Mouse (Mus musculus) midbrain, embryonic 16.5 days (tissue): ENCODE data around the gene Gm45808. TPM values are rescaled to one million over a fixed set of nuclear protein-coding genes. Genes with fewer than 3 reads are reported as not detected.
"Not testable (repeated sequence)": the region's sequence is repeated elsewhere in the genome, so short reads cannot be mapped to it uniquely, and the experiment has no call there.

ENCODE experiments used
- ATAC-seq: fragments of 200-750 bp; cut with Nextera tagmentation; 2 replicates; pipeline ENCODE4 v1.8.0; 2017; ENCODE audit warnings: moderate TSS enrichment
- H3K27ac ChIP-seq: fragments of 300-500 bp; sonication (generic); 2 replicates; pipeline ENCODE4 v1.5.1; 2014; ENCODE audit warnings: mild to moderate bottlenecking, low read length, mixed read lengths
- H3K27me3 ChIP-seq: fragments of 300-500 bp; sonication (generic); 2 replicates; pipeline ENCODE4 v1.6.1; 2014; ENCODE audit warnings: low read depth, low read length, mixed read lengths; ENCODE audit not compliant: control insufficient read depth, insufficient read depth
- H3K36me3 ChIP-seq: fragments of 300-500 bp; sonication (generic); 2 replicates; pipeline ENCODE4 v1.6.1; 2014; ENCODE audit warnings: mild to moderate bottlenecking, low read length, moderate library complexity, mixed read lengths; ENCODE audit not compliant: control insufficient read depth, insufficient read depth
- H3K4me1 ChIP-seq: fragments of 300-500 bp; sonication (generic); 2 replicates; pipeline ENCODE4 v1.6.1; 2014; ENCODE audit warnings: mild to moderate bottlenecking, low read length, mixed read lengths; ENCODE audit not compliant: control insufficient read depth, insufficient read depth
- H3K4me2 ChIP-seq: fragments of 300-500 bp; sonication (generic); 2 replicates; pipeline ENCODE4 v1.6.1; 2014; ENCODE audit warnings: mild to moderate bottlenecking, low read length, mixed read lengths
- H3K4me3 ChIP-seq: fragments of 300-500 bp; sonication (generic); 2 replicates; pipeline ENCODE4 v1.5.1; 2014; ENCODE audit warnings: low read depth, mild to moderate bottlenecking, low read length, moderate library complexity, mixed read lengths
- H3K9ac ChIP-seq: fragments of 300-500 bp; sonication (generic); 2 replicates; pipeline ENCODE4 v1.6.1; 2014; ENCODE audit warnings: low read depth, low read length, mixed read lengths
- H3K9me3 ChIP-seq: fragments of 300-500 bp; sonication (generic); replicated peaks from 2 replicates; pipeline ENCODE4 v1.6.1; 2014; ENCODE audit warnings: mild to moderate bottlenecking, low read length, mixed read lengths; ENCODE audit not compliant: control insufficient read depth, poor library complexity, severe bottlenecking
- WGBS: fragments of 180-500 bp; shearing (Covaris S2); extraction: QIAGEN DNeasy Blood & Tissue Kit; methylation state at CpG from one replicate; pipeline ENCODE4 v1.1.7; 2014; 5-methylcytosine and 5-hydroxymethylcytosine counted together
- polyA plus RNA-seq: library from polyadenylated mRNA; unstranded; fragments of >200 nt; fragmentation: Nextera tagmentation; extraction: Ambion mirVana; gene quantifications from 2 replicates; pipeline ENCODE4 v1.2.1, GENCODE M21; 2015

Gm45808 gene
- polyA plus RNA-seq, 1 experiment from 2014 or later, result not detected

GRCm38 (mm10) chr7:45460377-45460776 is 26.2 kb downstream of the Gm45808 start:
- H3K9me3 ChIP-seq, result no peaks in the 10 kb centered on the region
- H3K27me3 ChIP-seq, result no peaks in the 10 kb centered on the region
- H3K4me3 ChIP-seq, result peak overlapping the region; percentile 59
- 79% methylated on average over 7 of the region's 7 CpGs for WGBS
- H3K9ac ChIP-seq, result peak overlapping the region; percentile 66
- peak overlapping the region; percentile 86 for H3K27ac ChIP-seq
- H3K36me3 ChIP-seq, result peaks cover 34% of the 10 kb centered on the region
- peak overlapping the region; percentile 63 for H3K4me2 ChIP-seq
- H3K4me1 ChIP-seq, result peaks cover 38% of the 10 kb centered on the region
- no peak for ATAC-seq

GRCm38 (mm10) chr7:45459564-45460140 is 27.0 kb downstream of the Gm45808 start, which contains the start of gene Ftl1:
TSS of gene Ftl1 (minus strand) at chr7:45459884.
- H3K27me3 ChIP-seq, result not testable (repeated sequence)
- WGBS, result under 1% methylated on average over 25 of the region's 37 CpGs

GRCm38 (mm10) chr7:45458748-45459563 is 27.7 kb downstream of the Gm45808 start:
- Histone ChIP-seq H3K4me2 (peak overlapping the region; percentile 76), H3K4me3 (peak overlapping the region; percentile 59), H3K27me3 (no peaks in the 10 kb centered on the region), H3K9me3 (no peaks in the 10 kb centered on the region), H3K36me3 (peaks cover 35% of the 10 kb centered on the region), H3K27ac (peak overlapping the region; percentile 89), H3K4me1 (peaks cover 31% of the 10 kb centered on the region), H3K9ac (peak overlapping the region; percentile 88)
- WGBS, result under 1% methylated on average over 42 of the region's 43 CpGs
- peak; percentile 79 for ATAC-seq

More at GRCm38 (mm10) chr7:45459564-45460140, 27.0 kb downstream of the Gm45808 start, which contains the start of gene Ftl1:
- H3K27ac ChIP-seq, result peak within 1 kb of the TSS; percentile 89
- not testable (repeated sequence) for H3K9me3 ChIP-seq
- peaks cover 31% of the 10 kb centered on the region for H3K4me1 ChIP-seq
- H3K4me3 ChIP-seq, result peak within 1 kb of the TSS; percentile 59
- H3K36me3 ChIP-seq, result peaks cover 32% of the 10 kb centered on the region
- H3K4me2 ChIP-seq, result peak within 1 kb of the TSS; percentile 76
- peak; percentile 95 for ATAC-seq
- peak within 1 kb of the TSS; percentile 88 for H3K9ac ChIP-seq

GRCm38 (mm10) chr7:45457204-45458060 is 29.2 kb downstream of the Gm45808 start:
- no peak for ATAC-seq
- peaks cover 28% of the 10 kb centered on the region for H3K36me3 ChIP-seq
- no peaks in the 10 kb centered on the region for H3K27me3 ChIP-seq
- 71% methylated on average over 9 of the region's 10 CpGs for WGBS
- H3K9me3 ChIP-seq, result no peaks in the 10 kb centered on the region
- H3K4me2 ChIP-seq, result peak overlapping the region; percentile 76
- peak overlapping the region; percentile 88 for H3K9ac ChIP-seq
- peaks cover 31% of the 10 kb centered on the region for H3K4me1 ChIP-seq
- H3K4me3 ChIP-seq, result peak overlapping the region; percentile 59
- peak overlapping the region; percentile 89 for H3K27ac ChIP-seq

DNA sequence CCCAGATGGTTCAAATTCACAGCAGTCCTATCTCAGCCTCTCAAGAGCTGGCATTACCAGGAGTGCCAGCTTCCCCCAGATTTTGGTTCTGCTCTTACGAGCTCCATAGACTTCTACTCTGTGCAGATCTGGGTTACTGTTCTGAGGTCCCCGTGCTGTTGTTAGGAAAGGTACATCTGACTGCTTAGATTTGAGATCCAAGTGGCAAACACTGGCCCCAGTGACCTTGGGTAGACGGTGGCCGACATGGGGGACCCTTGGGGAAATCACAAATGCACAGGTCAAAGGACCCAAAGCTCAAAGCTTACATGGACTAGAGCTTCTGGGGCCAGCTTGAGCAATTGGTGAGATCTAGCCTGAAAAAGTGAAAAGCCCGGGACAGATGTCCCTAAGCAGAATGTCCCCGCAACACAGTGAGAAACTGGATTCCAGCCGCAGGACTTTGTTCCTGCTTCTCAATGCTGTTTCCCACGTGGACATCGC is 29.8 kb downstream of the Gm45808 start:
- H3K27ac ChIP-seq, result peak overlapping the region; percentile 64
- peak overlapping the region; percentile 59 for H3K4me3 ChIP-seq
- H3K4me1 ChIP-seq, result peaks cover 29% of the 10 kb centered on the region
- H3K9me3 ChIP-seq, result no peaks in the 10 kb centered on the region
- no peak for ATAC-seq
- 54% methylated on average over 9 of the region's 9 CpGs for WGBS
- H3K36me3 ChIP-seq, result peaks cover 26% of the 10 kb centered on the region
- H3K27me3 ChIP-seq, result no peaks in the 10 kb centered on the region
- peak overlapping the region; percentile 76 for H3K4me2 ChIP-seq
- H3K9ac ChIP-seq, result peak overlapping the region; percentile 88

GRCm38 (mm10) chr7:45455932-45456696 is 30.5 kb downstream of the Gm45808 start:
- H3K27ac ChIP-seq, result no peak overlapping the region
- ATAC-seq, result no peak
- no peak overlapping the region for H3K4me3 ChIP-seq

DNA sequence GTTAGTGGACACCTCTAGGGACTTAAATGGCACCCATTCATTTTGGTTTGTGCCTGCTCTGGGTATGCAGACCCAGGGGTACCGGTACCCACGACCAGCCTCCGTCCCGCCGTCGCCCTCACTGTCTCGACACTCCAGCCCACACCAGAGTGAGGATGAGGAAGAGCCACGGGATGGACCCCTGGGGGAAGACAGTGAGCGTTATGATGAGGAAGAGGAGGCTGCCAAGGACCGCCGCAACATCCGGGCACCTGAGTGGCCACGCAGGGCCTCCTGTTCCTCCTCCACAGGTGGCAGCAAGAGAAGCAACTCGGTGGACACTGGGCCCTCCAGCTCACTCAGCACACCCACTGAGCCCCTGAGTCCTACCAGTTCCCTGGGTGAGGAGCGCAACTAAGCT is 31.6 kb downstream of the Gm45808 start:
- Histone ChIP-seq H3K9me3 (no peaks in the 10 kb centered on the region), H3K4me2 (no peak overlapping the region), H3K9ac (no peak overlapping the region), H3K27me3 (no peaks in the 10 kb centered on the region), H3K36me3 (peaks cover 27% of the 10 kb centered on the region), H3K4me1 (peaks cover 17% of the 10 kb centered on the region), H3K4me3 (no peak overlapping the region), H3K27ac (no peak overlapping the region)
- no peak for ATAC-seq
- WGBS, result 90% methylated on average over 14 of the region's 15 CpGs

More at GRCm38 (mm10) chr7:45455932-45456696, 30.5 kb downstream of the Gm45808 start:
- Histone ChIP-seq H3K4me2 (no peak overlapping the region), H3K4me1 (peaks cover 29% of the 10 kb centered on the region), H3K36me3 (peaks cover 26% of the 10 kb centered on the region), H3K9ac (no peak overlapping the region), H3K9me3 (no peaks in the 10 kb centered on the region), H3K27me3 (no peaks in the 10 kb centered on the region)
- 76% methylated on average over 13 of the region's 13 CpGs for WGBS

DNA sequence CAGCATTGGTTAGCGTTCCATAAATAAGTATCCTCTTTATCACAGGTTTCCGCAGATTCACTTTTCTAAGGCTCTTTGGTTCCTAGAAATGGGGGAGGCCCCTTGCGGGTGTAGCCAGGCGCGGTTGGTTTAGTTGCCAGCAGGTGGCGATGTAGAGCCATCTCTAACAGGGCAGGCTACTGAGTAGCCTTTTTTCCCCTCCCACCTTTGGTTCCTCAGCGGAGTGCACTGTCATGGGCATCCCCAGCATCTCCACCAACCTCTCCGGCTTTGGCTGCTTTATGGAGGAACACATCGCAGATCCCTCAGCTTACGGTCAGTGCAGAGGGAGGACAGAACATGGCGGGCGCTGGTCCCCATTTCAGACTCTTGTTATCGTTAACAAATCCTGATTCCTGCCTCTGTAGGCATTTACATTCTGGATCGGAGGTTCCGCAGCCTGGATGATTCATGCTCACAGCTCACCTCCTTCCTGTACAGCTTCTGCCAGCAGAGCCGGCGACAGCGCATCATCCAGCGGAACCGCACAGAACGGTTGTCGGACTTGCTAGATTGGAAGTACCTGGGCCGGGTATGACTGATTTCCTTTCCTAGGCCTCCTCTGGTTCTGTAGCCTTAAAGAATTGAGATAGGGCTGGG is 35.1 kb downstream of the Gm45808 start:
- Histone ChIP-seq H3K9ac (no peak overlapping the region), H3K27me3 (no peaks in the 10 kb centered on the region), H3K27ac (no peak overlapping the region), H3K4me3 (no peak overlapping the region), H3K9me3 (no peaks in the 10 kb centered on the region), H3K4me2 (no peak overlapping the region), H3K36me3 (peaks cover 14% of the 10 kb centered on the region), H3K4me1 (no peaks in the 10 kb centered on the region)
- 52% methylated on average over 23 of the region's 23 CpGs for WGBS
- peak; percentile 73; the same call in 1 of the 2 replicates for ATAC-seq
